Mouse (Mus musculus) left cerebral cortex, postnatal 36 days (tissue): ENCODE data around the gene Ms4a4a. TPM values are rescaled to one million over a fixed set of nuclear protein-coding genes. Genes with fewer than 3 reads are reported as not detected.

Experiments
- DNase-seq, 2 experiments: peaks; one replicate each; pipeline ENCODE4 v3.0.0; 2021 to 2022; ENCODE audit warnings: low spot score in 2 of 2, mixed read lengths in 1 of 2
- intact Hi-C: fragments of 180-260 bp; cut with DNase I; formaldehyde crosslinking; loops from one replicate; pipeline ENCODE4 v1.15.1; 2025
- total RNA-seq, 2 experiments: library from RNA; stranded (reverse); gene quantifications; 2 replicates each; pipeline ENCODE4 v1.2.3; 2021

Ms4a4a gene
- total RNA-seq = under 1 TPM; 0.94 to 1.00 TPM

DNA sequence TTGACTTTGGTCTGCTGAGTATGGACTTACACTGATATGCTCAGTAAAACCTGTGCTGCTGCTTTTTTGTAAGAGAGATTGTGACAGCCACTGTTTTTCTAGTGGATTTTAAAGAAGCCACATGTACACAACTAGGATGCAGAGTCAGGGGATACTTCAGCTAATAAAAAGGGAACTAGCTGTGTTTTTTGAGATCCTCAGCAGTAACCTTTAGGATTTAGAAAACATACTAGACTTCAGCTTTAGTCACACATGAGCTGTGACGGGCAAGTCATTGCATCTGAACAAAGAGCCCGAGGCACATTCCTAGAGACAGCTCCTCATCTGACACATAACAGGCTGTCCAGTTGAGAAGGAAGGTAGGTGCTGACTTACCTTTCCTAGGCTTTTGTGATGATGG lies at the start of gene Ms4a4a:
Gene Ms4a4a, plus strand, starts transcription at position 251 of the 400 bp plus-strand sequence.
- intact Hi-C loops = no loop called here
- no peak for DNase-seq

DNA sequence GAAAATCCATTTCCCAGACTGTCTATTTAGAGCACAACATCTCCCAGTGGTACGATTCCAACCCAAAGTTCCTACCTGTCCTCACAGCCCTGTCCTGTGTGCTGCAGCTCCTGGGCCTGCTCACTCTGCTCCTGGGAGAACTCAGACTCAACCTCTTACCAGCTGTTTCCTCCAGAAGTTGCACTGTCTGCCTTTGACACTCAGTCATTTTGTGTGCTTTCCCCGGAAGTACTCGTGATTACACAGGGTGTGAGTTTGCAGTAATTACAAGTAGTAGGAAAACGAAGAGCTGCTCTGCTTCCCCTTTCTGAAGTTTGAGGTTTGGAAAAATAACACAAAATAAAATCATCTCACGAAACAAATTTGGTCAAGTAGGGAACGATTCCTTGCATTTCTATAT lies 39.4 kb upstream of the Ms4a4a start, which contains the start of gene Ms4a7:
Gene Ms4a7, minus strand, starts transcription at position 215 of the 400 bp plus-strand sequence.
- intact Hi-C loops = no loop called here
- DNase-seq = no peak

- intact Hi-C loops = no loop called here
- no peak for DNase-seq
Observed at GRCm38 (mm10) chr19:11343147-11343546, 32.2 kb upstream of the Ms4a4a start.

- intact Hi-C loops = no loop called here
- DNase-seq = no peak
Observed at GRCm38 (mm10) chr19:11343992-11344391, 31.3 kb upstream of the Ms4a4a start.

- peak in 1 of 2 experiments; percentile 3 for DNase-seq
- intact Hi-C loops = loop anchor here (5.0 kb wide), 2 partner anchors 252 to 417 kb away; partner anchors contain the start of gene Ms4a6d
Observed at GRCm38 (mm10) chr19:11349698-11350481, 25.4 kb upstream of the Ms4a4a start.

GRCm38 (mm10) chr19:11351878-11352277 lies 23.4 kb upstream of the Ms4a4a start:
- intact Hi-C loops = loop anchor here (5.0 kb wide), 2 partner anchors 250 to 415 kb away; partner anchors contain the start of gene Ms4a6d
- no peak for DNase-seq

DNA sequence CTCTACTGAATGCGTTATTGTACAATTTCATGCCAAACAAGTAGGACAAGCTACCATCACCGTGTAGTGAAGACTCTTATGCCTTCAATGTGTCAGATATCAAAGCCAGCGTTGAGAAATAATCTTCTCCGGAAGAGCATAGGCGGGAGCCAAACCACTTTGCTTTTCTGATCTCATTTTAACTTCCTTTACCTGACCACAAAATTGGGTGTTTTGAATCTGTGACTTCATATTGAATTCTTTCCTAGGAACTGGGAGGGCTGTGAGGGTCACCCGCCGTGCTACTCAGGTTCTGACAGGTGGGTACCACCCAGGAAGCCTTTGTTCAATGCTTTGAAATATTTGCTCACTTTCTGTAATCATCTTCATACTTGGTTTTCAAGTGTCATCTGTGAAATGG lies 19.6 kb upstream of the Ms4a4a start:
- DNase-seq = no peak
- intact Hi-C loops = no loop called here

GRCm38 (mm10) chr19:11360106-11360505 lies 15.2 kb upstream of the Ms4a4a start:
- no peak for DNase-seq
- intact Hi-C loops = no loop called here

GRCm38 (mm10) chr19:11362002-11362401 lies 13.3 kb upstream of the Ms4a4a start:
- intact Hi-C loops = no loop called here
- no peak for DNase-seq

DNA sequence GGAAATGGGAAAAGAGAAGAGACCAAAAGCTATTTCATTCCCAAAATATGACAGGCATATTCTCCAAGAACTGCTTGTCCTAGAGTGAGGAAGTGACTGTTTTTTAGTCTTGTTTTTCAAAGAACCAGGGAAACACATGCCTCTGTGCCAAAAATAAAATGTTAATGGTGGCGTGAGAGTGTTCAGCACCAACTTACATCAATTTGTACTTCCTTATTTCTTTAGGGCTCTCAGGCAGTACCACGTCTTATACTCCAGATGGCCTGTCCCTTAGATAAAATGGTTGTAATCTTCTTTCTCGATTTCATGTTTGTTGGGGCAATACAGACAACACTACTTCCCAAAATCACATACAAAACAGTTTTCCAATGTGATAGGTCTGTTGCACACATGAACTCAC lies 7.0 kb upstream of the Ms4a4a start:
- intact Hi-C loops = no loop called here
- DNase-seq = no peak

- intact Hi-C loops = no loop called here
- no peak for DNase-seq
Observed at GRCm38 (mm10) chr19:11371181-11371580, 4.1 kb upstream of the Ms4a4a start.

GRCm38 (mm10) chr19:11376399-11376798 lies 1.1 kb downstream of the Ms4a4a start:
- DNase-seq = no peak
- intact Hi-C loops = no loop called here

DNA sequence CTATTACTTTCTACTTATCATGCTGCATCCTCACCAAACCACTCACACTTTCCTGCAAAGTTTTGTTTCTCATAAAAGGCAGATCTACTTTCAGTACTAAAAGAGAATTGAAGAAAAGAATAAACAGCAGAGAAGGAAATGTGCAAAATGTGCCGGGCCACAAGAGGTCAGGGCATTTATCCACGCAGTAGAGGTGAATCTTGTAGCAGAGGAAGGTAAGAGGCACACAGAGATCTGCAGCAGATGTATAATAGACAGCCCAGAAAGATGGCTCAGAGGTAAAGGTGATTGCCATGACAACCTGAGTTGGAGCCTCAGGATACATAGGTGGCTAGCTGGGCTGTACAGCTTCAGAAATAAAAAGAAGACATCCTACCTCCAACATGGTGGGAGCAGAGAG lies 11.8 kb downstream of the Ms4a4a start:
- DNase-seq = no peak
- intact Hi-C loops = no loop called here

DNA sequence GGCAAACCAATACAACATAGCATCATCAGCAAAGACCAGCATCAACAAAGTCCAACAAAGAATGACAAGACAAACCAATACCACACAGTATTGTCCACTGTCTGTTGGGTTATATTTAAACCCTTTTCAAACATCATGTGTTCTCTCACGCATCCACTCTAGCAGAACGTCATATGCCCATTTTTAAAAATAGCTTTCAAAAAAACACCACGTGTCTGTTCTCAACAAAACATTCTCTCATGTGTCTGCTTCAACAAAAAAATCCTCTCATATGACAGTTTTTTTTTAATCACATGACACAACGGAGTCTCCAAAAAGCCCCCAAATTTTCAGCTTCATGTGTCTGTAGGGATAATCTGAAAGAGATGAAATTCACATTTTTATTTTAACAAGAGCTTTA lies 12.4 kb downstream of the Ms4a4a start:
- intact Hi-C loops = no loop called here
- DNase-seq = no peak

DNA sequence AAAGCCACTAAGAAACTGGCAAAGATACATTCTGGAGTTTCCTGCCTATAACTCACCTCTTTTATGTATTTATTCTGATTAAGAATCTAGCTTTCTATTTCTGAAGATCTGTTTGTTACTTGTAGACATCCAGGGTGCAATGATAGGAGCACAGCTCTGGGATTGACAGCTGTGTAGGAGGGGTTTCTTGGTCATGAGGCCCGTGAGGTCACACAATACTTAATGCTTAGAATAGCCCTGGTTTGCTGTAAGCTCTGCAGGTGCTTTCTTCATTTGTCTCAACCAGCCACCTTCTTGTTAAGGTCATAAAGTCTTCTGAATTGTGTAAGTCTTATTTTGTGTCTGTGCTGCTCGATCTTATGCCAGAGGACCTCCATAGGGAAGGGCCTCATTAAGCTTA lies 13.6 kb downstream of the Ms4a4a start:
- intact Hi-C loops = no loop called here
- no peak for DNase-seq

GRCm38 (mm10) chr19:11395769-11396168 lies 20.4 kb downstream of the Ms4a4a start:
- intact Hi-C loops = no loop called here
- DNase-seq = no peak

DNA sequence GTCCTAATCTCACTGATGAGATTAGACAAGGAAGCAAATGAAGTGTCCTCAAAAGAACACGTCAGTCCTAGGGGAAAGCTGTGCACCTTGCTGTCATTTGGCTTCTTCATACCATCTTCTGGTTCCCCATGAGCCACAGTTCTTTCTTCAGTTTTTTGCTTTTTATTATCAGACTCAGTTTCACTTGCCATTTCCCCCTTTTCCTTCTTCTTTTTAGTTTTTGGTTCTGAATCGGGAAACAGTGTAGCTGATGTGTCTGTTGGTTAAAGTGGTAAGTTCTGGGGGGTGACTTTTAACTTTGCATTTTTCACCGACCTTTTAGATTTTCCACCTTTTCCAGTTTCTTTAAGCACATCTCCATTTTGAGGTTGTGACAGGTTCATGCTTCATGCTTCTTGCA lies 29.2 kb downstream of the Ms4a4a start, which contains the start of gene Ms4a4c:
Gene Ms4a4c, plus strand, starts transcription at position 244 of the 400 bp plus-strand sequence.
- intact Hi-C loops = no loop called here
- no peak for DNase-seq

- intact Hi-C loops = no loop called here
- DNase-seq = no peak
Observed at GRCm38 (mm10) chr19:11407428-11407827, 32.1 kb downstream of the Ms4a4a start.

DNA sequence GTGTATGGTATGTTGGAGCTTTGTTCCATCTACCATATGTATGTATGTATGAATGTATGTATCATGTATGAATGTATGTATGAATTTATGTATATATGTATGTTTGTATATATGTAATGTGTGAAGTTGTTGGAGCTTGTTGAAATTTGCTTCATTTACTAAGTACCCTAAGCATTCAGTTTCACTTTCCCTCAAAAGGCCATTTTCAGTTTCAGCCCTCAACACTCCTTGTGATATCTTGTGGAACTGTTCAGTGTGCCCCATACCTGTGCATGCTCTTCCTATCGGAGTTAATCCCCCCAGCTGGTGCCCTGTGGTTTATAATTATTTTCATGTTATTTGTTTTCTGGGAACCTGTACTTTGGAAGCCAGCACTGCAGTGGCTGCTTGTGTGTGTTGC lies 33.3 kb downstream of the Ms4a4a start:
- no peak for DNase-seq
- intact Hi-C loops = no loop called here

DNA sequence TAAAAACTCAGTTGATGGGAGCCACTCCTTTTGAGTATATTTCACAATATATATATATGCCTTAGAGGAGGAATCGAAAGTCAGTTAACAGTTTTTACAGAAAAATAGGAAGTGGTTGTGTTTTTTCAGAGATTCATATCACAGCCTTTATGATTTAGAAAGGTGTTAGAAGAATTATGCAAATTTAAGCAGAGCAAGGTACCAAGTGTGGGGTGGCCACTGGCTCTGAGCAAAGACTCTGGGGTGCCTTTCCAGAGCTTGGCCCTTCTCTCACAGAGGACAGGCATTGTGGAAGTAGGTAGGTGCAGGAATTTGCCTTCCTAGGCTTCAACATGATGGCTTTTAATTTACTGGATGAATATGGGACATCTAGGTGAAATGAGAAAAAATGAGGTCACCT lies 36.3 kb downstream of the Ms4a4a start:
- intact Hi-C loops = no loop called here
- no peak for DNase-seq

DNA sequence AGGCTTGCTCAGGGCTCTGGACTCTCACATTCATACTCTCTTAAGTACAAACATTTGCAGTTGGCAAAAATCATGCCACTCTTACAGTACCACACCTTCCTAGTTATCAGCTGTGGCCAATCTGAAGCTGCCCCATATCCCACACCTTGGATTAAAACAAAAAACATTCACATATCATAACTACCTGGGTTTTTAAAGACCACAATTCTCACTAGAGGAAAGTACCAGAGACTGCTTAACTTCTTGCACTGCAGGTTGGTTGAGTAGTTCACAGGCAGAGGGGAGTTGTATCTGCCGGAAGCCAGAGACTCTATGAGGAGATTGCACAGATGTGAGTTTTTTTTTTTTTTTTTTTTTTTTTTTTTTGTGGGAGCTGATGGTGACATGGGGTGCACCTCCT lies 38.8 kb downstream of the Ms4a4a start:
- intact Hi-C loops = no loop called here
- DNase-seq = no peak
